Mouse (Mus musculus): ENCODE measurements around the gene Epha3.

The Epha3 gene

GRCm38 (mm10) chr16:63650760-63651159 is 213.2 kb downstream of the Epha3 start:
- no peak for DNase-seq

GRCm38 (mm10) chr16:63646577-63646976 is 217.4 kb downstream of the Epha3 start:
- no peak for DNase-seq

GRCm38 (mm10) chr16:63642641-63643040 is 221.3 kb downstream of the Epha3 start:
- DNase-seq = no peak

- DNase-seq = no peak
Measured at GRCm38 (mm10) chr16:63641603-63642002, 222.4 kb downstream of the Epha3 start.

GRCm38 (mm10) chr16:63638701-63639100 is 225.3 kb downstream of the Epha3 start:
- no peak for DNase-seq

- DNase-seq = peak; percentile 51
Measured at GRCm38 (mm10) chr16:63633748-63634166, 230.2 kb downstream of the Epha3 start.

GRCm38 (mm10) chr16:63625229-63625628 is 238.7 kb downstream of the Epha3 start:
- peak; percentile 25 for DNase-seq

- DNase-seq = no peak
Measured at GRCm38 (mm10) chr16:63621845-63622244, 242.1 kb downstream of the Epha3 start.

GRCm38 (mm10) chr16:63615396-63615795 is 248.6 kb downstream of the Epha3 start:
- no peak for DNase-seq

GRCm38 (mm10) chr16:63613006-63613405 is 251.0 kb downstream of the Epha3 start:
- DNase-seq = no peak

- no peak for DNase-seq
Measured at GRCm38 (mm10) chr16:63600229-63600628, 263.7 kb downstream of the Epha3 start.

- DNase-seq = peak; percentile 15
Measured at GRCm38 (mm10) chr16:63594656-63595055, 269.3 kb downstream of the Epha3 start.

GRCm38 (mm10) chr16:63569746-63570145 is 294.2 kb downstream of the Epha3 start:
- DNase-seq = no peak

- peak; percentile 44 for DNase-seq
Measured at GRCm38 (mm10) chr16:63566106-63566836, 297.7 kb downstream of the Epha3 start.

GRCm38 (mm10) chr16:63556410-63557146 is 307.4 kb downstream of the Epha3 start:
- no peak for DNase-seq

- no peak for DNase-seq
Measured at GRCm38 (mm10) chr16:63552531-63552930, 311.4 kb downstream of the Epha3 start.

GRCm38 (mm10) chr16:63539489-63539888 is 324.5 kb downstream of the Epha3 start:
- no peak for DNase-seq

GRCm38 (mm10) chr16:63528821-63529220 is 335.2 kb downstream of the Epha3 start:
- DNase-seq = no peak

GRCm38 (mm10) chr16:63517636-63518035 is 346.3 kb downstream of the Epha3 start:
- DNase-seq = no peak

GRCm38 (mm10) chr16:63510069-63510468 is 353.9 kb downstream of the Epha3 start:
- no peak for DNase-seq

- no peak for DNase-seq
Measured at GRCm38 (mm10) chr16:63506437-63506836, 357.5 kb downstream of the Epha3 start.

- no peak for DNase-seq
Measured at GRCm38 (mm10) chr16:63501456-63501855, 362.5 kb downstream of the Epha3 start.

GRCm38 (mm10) chr16:63500975-63501393 is 363.0 kb downstream of the Epha3 start:
- no peak for DNase-seq

Data from cerebellum, adult 8-10 months (tissue).